Mouse (Mus musculus): ENCODE data around the gene Col4a3. TPM values are rescaled to one million over a fixed set of nuclear protein-coding genes. Genes with fewer than 3 reads are reported as not detected.

Col4a3 gene
- total RNA-seq, 4 experiments from 2014 or later: 0.73 to 1.5 (median 1.00) TPM

DNA sequence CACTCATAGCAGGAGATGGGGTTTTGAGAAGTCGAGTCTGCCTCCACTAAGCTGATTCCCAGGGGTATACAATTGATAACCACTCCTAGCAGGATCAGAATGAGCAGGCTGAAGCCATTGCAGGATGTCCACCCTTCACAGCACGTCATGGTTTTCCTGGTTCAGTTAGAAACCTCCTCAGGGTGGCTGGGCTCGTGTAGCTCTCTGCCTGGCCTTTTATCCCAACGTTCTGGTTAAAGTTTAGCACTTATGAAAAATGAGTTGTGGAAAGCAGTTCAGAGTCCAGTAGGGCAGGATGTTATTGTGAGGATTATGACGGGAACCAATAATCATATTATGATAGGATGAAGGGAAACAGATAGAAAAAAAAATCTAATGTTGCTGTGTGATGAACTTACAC, 181.5 kb downstream of the Col4a3 start, which contains the start of gene Tm4sf20:
Gene Tm4sf20, minus strand, starts transcription at position 193 of the 400 bp plus-strand sequence.
- DNase-seq (ENCODE audit: low spot score): no peak

DNA sequence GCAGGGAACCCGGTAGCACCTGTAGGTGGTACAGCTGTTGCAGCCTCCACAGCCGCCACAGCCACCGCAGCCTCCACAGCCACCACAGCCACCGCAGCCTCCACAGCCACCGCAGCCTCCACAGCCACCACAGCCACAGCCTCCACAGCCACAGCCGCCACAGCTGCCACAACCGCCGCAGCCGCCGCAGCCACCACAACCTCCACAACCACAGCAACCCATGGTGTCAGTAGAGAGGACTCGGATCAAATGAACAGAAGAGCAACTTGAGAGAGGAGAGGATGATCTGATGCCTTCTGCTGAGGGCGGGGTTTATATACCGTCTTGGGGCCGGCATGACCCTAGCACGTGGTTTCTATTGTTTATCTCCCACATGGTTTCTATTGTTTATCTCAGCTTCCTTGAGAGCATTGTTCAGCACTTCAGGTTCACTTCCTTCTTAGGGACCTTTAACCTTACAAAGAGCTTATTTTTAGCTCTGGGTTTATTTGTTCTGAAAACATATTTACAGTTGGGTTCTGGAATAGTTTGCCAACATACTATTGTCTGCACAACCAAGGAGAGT, 184.4 kb downstream of the Col4a3 start, which contains the start of gene Gm47791:
Gene Gm47791, minus strand, starts transcription at position 222 of the 565 bp plus-strand sequence.
- no peak for DNase-seq (ENCODE audit: low spot score)

Other genes with a start within 250 kb of the Col4a3 start
- gene Col4a4, start 72 bp upstream of the Col4a3 start, total RNA-seq (2022): 1 to 10 TPM; 2.5 to 4.7 (median 4.3) TPM
- 100 to 1,000 TPM; 150 to 163 (median 154) TPM for gene Mff, start 138.0 kb downstream of the Col4a3 start, total RNA-seq (2022)
- gene Tm4sf20, start 181.5 kb downstream of the Col4a3 start, total RNA-seq (2022): not detected
- not detected for gene Gm47791, start 184.3 kb downstream of the Col4a3 start, total RNA-seq (2022)